Mouse (Mus musculus) CH12.LX (cell line): ENCODE measurements around the gene Ptges. TPM values are rescaled to one million over a fixed set of nuclear protein-coding genes. Genes with fewer than 3 reads are reported as not detected.

Experiments
- DNase-seq: peaks from one replicate; pipeline ENCODE4 v3.0.0-alpha.2; 2013; ENCODE audit errors: extremely low read depth
- H3K27ac ChIP-seq: 2 replicates; pipeline ENCODE4 v1.5.1; 2012; ENCODE audit warnings: low read depth, mild to moderate bottlenecking, control low read depth, moderate library complexity; ENCODE audit not compliant: insufficient read depth
- H3K27me3 ChIP-seq: replicated peaks from 2 replicates; pipeline ENCODE3; 2012; ENCODE audit warnings: inconsistent platforms
- H3K36me3 ChIP-seq, 2 experiments: replicated peaks in 1 of 2; 2 replicates each; pipeline versions ENCODE3 to v1.6.1; 2012; ENCODE audit warnings: inconsistent platforms in 1 of 2, low read length in 1 of 2, mild to moderate bottlenecking in 1 of 2, mixed read lengths in 1 of 2, moderate library complexity in 1 of 2; ENCODE audit not compliant: control insufficient read depth in 1 of 2, insufficient read depth in 1 of 2
- H3K4me1 ChIP-seq, 2 experiments: 2 replicates each; pipeline ENCODE4 v1.6.1; 2012; ENCODE audit warnings: inconsistent platforms in 1 of 2, moderate library complexity in 1 of 2; ENCODE audit not compliant: insufficient read depth in 2 of 2, control insufficient read depth in 1 of 2
- H3K4me2 ChIP-seq: 2 replicates; pipeline ENCODE4 v1.6.1; 2012; ENCODE audit warnings: low read depth, mild to moderate bottlenecking, control low read depth; ENCODE audit not compliant: poor library complexity, insufficient read depth, severe bottlenecking
- H3K4me3 ChIP-seq, 3 experiments: fragments of 150-350 bp in 1 of 3; sonication (generic) in 1 of 3; replicated peaks in 1 of 3; 2 replicates each; pipeline versions ENCODE3 to v1.5.1; 2011 to 2012; ENCODE audit warnings: low read depth in 2 of 3, low read length in 2 of 3, mild to moderate bottlenecking in 2 of 3, moderate library complexity in 2 of 3, control low read depth in 1 of 3, improper control_type of control experiment in 1 of 3, inconsistent platforms in 1 of 3, mixed read lengths in 1 of 3; ENCODE audit not compliant: poor library complexity in 1 of 3
- H3K79me2 ChIP-seq: replicated peaks from 2 replicates; pipeline ENCODE4 v1.6.1; 2012; ENCODE audit warnings: mild to moderate bottlenecking, moderate library complexity; ENCODE audit not compliant: control insufficient read depth, poor library complexity, insufficient read depth, severe bottlenecking; ENCODE audit errors: extremely low read depth
- H3K9ac ChIP-seq: 2 replicates; pipeline ENCODE4 v1.6.1; 2012; ENCODE audit warnings: low read depth, mild to moderate bottlenecking, control low read depth, moderate library complexity; ENCODE audit not compliant: insufficient read depth
- H3K9me3 ChIP-seq: replicated peaks from 2 replicates; pipeline ENCODE3; 2012; ENCODE audit warnings: low read length, inconsistent platforms, mixed read lengths
- E2F4 ChIP-seq: IDR thresholded peaks from 2 replicates; pipeline ENCODE4 v1.6.1; 2011; ENCODE audit warnings: low read depth, low read length, improper control_type of control experiment; ENCODE audit not compliant: insufficient replicate concordance
- ELF1 ChIP-seq: IDR thresholded peaks from 2 replicates; pipeline ENCODE4 v1.6.1; 2014; ENCODE audit warnings: low read depth, mild to moderate bottlenecking, inconsistent platforms, low read length, improper control_type of control experiment
- EP300 ChIP-seq: IDR thresholded peaks from 2 replicates; pipeline ENCODE4 v1.6.1; 2011; ENCODE audit warnings: low read length, improper control_type of control experiment
- GABPA ChIP-seq: IDR thresholded peaks from 2 replicates; pipeline ENCODE4 v1.6.1; 2012; ENCODE audit warnings: low read depth, low read length, improper control_type of control experiment, inconsistent platforms; ENCODE audit not compliant: insufficient replicate concordance
- KAT2A ChIP-seq: IDR thresholded peaks from 2 replicates; pipeline ENCODE4 v1.6.1; 2012; ENCODE audit warnings: low read length, improper control_type of control experiment, inconsistent platforms; ENCODE audit not compliant: insufficient replicate concordance
- MAZ ChIP-seq: IDR thresholded peaks from 2 replicates; pipeline ENCODE4 v1.6.1; 2012; ENCODE audit warnings: low read depth, mild to moderate bottlenecking, inconsistent platforms, low read length, improper control_type of control experiment, moderate library complexity
- MEF2A ChIP-seq: IDR thresholded peaks from 2 replicates; pipeline ENCODE4 v1.6.1; 2014; ENCODE audit warnings: low read depth, mild to moderate bottlenecking, inconsistent platforms, low read length, improper control_type of control experiment, borderline replicate concordance
- MYC ChIP-seq: IDR thresholded peaks from 2 replicates; pipeline ENCODE4 v1.6.1; 2011; ENCODE audit warnings: low read depth, mild to moderate bottlenecking, improper control_type of control experiment, low read length
- NELFE ChIP-seq: IDR thresholded peaks from 2 replicates; pipeline ENCODE4 v1.6.1; 2011; ENCODE audit warnings: low read depth, low read length, improper control_type of control experiment
- RAD21 ChIP-seq: IDR thresholded peaks from 2 replicates; pipeline ENCODE4 v1.6.1; 2011; ENCODE audit warnings: low read depth, mild to moderate bottlenecking, low read length, improper control_type of control experiment, moderate library complexity
- RCOR1 ChIP-seq: conservative IDR thresholded peaks from 2 replicates; pipeline ENCODE4 v1.6.1; 2012; ENCODE audit warnings: low read depth, mild to moderate bottlenecking, inconsistent platforms, low read length, improper control_type of control experiment
- TBP ChIP-seq: conservative IDR thresholded peaks from 2 replicates; pipeline ENCODE4 v1.6.1; 2011; ENCODE audit warnings: low read depth, low read length, improper control_type of control experiment
- TCF12 ChIP-seq: IDR thresholded peaks from 2 replicates; pipeline ENCODE4 v1.6.1; 2014; ENCODE audit warnings: low read depth, mild to moderate bottlenecking, inconsistent platforms, low read length, improper control_type of control experiment
- USF2 ChIP-seq: conservative IDR thresholded peaks from 2 replicates; pipeline ENCODE4 v1.6.1; 2011; ENCODE audit warnings: low read depth, low read length, improper control_type of control experiment
- ZKSCAN1 ChIP-seq: IDR thresholded peaks from 2 replicates; pipeline ENCODE4 v1.6.1; 2012; ENCODE audit warnings: low read depth, inconsistent platforms, low read length, improper control_type of control experiment, borderline replicate concordance
- ZMIZ1 ChIP-seq: IDR thresholded peaks from 2 replicates; pipeline ENCODE4 v1.6.1; 2012; ENCODE audit warnings: low read depth, mild to moderate bottlenecking, inconsistent platforms, low read length, improper control_type of control experiment
- dilution Hi-C: fragments of 300-500 bp; cut with MboI; formaldehyde crosslinking; loops from 2 replicates; pipeline ENCODE4 v1.14.3; 2020; ENCODE audit warnings: low sequenced_read_pairs; ENCODE audit not compliant: extremely low pct_unique_long_range_greater_than_20kb, extremely low pct_ligation_motif_present
- in situ Hi-C: fragments of 300-500 bp; cut with MboI; formaldehyde crosslinking; loops from 3 replicates; pipeline ENCODE4 v1.14.3; 2019; ENCODE audit warnings: low sequenced_read_pairs, low pct_ligation_motif_present, low pct_unique_long_range_greater_than_20kb, mixed read lengths
- polyA plus RNA-seq: library from polyadenylated mRNA; unstranded; fragments of >175 nt; gene quantifications from 2 replicates; pipeline ENCODE4 v1.2.1, GENCODE M21; 2012; ENCODE audit warnings: low read depth; ENCODE audit not compliant: insufficient read length
- total RNA-seq, 2 experiments: library from RNA; depleted of rRNA; stranded (reverse); fragments of 300-350 nt in 1 of 2; fragments of >200 nt in 1 of 2; gene quantifications; 2 replicates each; pipeline ENCODE4 v1.2.3; 2012 to 2014

Gene Ptges
- total and polyA plus RNA-seq, 3 experiments: 0.04 to 0.09 TPM; not detected in 1

DNA sequence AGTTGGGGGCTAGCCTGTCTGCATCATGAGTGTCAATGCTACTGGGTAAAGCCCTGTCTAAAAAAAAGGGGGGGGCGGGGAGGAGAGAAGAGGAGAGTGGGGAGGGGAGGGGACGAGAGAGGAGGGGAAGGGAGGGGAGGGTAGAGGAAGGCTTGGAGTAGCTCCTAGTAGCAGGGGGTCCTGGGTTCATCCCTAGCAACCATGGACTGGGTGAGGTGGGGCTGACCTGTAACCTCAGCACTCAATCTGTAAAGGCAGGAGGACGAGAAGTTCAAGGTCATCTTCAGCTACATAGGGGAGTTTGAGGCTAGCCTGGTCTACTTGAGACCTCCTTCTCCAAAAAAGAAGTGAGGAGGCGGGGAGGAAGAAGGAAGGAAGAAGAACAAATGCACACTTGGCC lies 67.6 kb downstream of the Ptges start:
- Histone ChIP-seq H3K36me3 (no peaks in the 10 kb centered on the region), H3K9me3 (no peaks in the 10 kb centered on the region), H3K4me3 (no peak overlapping the region), H3K27ac (no peak overlapping the region), H3K27me3 (peaks cover 83% of the 10 kb centered on the region), H3K79me2 (no peaks in the 10 kb centered on the region), H3K4me2 (no peak overlapping the region), H3K9ac (no peak overlapping the region), H3K4me1 (peaks cover 2 to 14% of the 10 kb centered on the region in 2 experiments)
- DNase-seq: no peak
- dilution Hi-C loops (no loop called here), in situ Hi-C loops (no loop called here)
- TF ChIP-seq USF2 (no peak), MYC (no peak), ELF1 (no peak), RCOR1 (no peak), ZKSCAN1 (no peak), TBP (no peak), KAT2A (no peak)

DNA sequence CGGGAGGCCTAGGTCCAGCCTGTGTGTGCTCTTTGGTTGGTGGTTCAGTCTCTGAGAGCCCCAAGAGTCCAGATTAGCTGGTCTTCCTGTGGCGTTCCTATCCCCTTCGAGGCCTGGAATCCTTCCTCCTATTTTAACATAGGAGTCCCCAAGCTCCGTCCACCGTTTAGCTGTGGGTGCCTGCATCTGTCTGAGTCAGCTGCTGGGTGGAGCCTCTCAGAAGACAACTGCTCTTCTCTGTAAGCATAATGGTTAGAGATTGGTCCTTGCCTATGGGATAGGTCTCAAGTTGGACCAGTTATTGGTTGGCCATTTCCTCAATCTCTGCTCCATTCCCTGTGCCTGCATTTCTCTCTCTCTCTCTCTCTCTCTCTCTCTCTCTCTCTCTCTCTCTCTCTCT lies 69.9 kb downstream of the Ptges start:
- no peak for DNase-seq
- TF ChIP-seq KAT2A (no peak), USF2 (no peak), TCF12 (no peak)
- Histone ChIP-seq H3K79me2 (no peaks in the 10 kb centered on the region), H3K4me1 (peaks cover 2 to 14% of the 10 kb centered on the region in 2 experiments), H3K27ac (no peak overlapping the region), H3K36me3 (no peaks in the 10 kb centered on the region), H3K9me3 (no peaks in the 10 kb centered on the region), H3K9ac (no peak overlapping the region), H3K4me3 (no peak overlapping the region), H3K4me2 (no peak overlapping the region), H3K27me3 (peaks cover 84% of the 10 kb centered on the region)
- dilution Hi-C loops: no loop called here
- in situ Hi-C loops: no loop called here

DNA sequence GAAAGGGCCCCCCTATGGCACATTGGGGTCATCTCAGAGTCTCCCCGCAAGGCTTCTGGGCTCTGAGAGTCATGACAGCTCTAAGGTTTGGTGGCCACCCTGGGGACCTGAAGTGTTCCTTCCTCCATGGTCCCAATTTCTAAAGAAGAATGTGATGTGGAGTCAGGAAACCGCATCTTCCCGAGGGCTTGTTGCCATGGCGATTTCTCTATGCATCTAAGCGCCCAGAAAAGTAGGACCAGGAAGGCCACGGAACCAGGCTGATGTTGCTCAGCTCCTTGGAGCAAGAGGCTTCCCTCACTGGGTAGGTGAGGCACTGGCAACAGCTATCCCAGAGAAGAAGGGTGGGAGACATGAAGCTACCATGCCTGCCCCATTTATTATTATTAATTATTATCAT lies 72.6 kb downstream of the Ptges start:
- no peaks in the 10 kb centered on the region for H3K9me3 ChIP-seq
- no peak overlapping the region for H3K4me2 ChIP-seq
- in situ Hi-C loops: no loop called here
- DNase-seq: no peak
- peaks cover 9 to 18% of the 10 kb centered on the region in 2 experiments for H3K4me1 ChIP-seq
- no peak overlapping the region for H3K9ac ChIP-seq
- H3K27me3 ChIP-seq: peaks cover 85% of the 10 kb centered on the region
- no peak overlapping the region for H3K4me3 ChIP-seq
- dilution Hi-C loops: no loop called here
- H3K27ac ChIP-seq: no peak overlapping the region
- H3K36me3 ChIP-seq: no peaks in the 10 kb centered on the region
- no peak for TF ChIP-seq EP300
- no peak for TF ChIP-seq ELF1
- TF ChIP-seq MAZ: no peak
- no peak for TF ChIP-seq E2F4
- TF ChIP-seq NELFE: no peak
- TF ChIP-seq GABPA: no peak
- no peak for TF ChIP-seq RAD21
- no peak for TF ChIP-seq MYC
- TF ChIP-seq ZMIZ1: no peak
- TF ChIP-seq MEF2A: no peak
- no peaks in the 10 kb centered on the region for H3K79me2 ChIP-seq
